Mouse (Mus musculus) liver, embryonic 14.5 days (tissue): ENCODE measurements at regions not wholly inside any gene's neighbourhood (a gene's known extent, or its start where the extent isn't known, plus 50 kb on each side); places are given as distances from the start of the nearest gene placed in this dataset.

Experiments used
- ATAC-seq: fragments of 200-750 bp; cut with Nextera tagmentation; 2 replicates; pipeline ENCODE4 v1.8.0; 2017; ENCODE audit warnings: moderate number of reproducible peaks, mild to moderate bottlenecking, moderate library complexity; ENCODE audit not compliant: insufficient read depth
- DNase-seq, 3 experiments: peaks; one replicate each; pipeline ENCODE4 v3.0.0-alpha.2; 2012 to 2013; ENCODE audit warnings: low read depth in 3 of 3, low spot score in 3 of 3
- H3K27ac ChIP-seq: fragments of 300-500 bp; sonication (generic); 2 replicates; pipeline ENCODE4 v1.5.1; 2014; ENCODE audit warnings: moderate library complexity, mild to moderate bottlenecking, control low read depth, inconsistent platforms
- H3K27me3 ChIP-seq: fragments of 300-500 bp; sonication (generic); 2 replicates; pipeline ENCODE4 v1.6.1; 2014; ENCODE audit warnings: mild to moderate bottlenecking, low read length, moderate library complexity; ENCODE audit not compliant: control insufficient read depth, insufficient read depth
- H3K36me3 ChIP-seq: fragments of 300-500 bp; sonication (generic); replicated peaks from 2 replicates; pipeline ENCODE4 v1.6.1; 2014; ENCODE audit warnings: low read depth; ENCODE audit not compliant: control insufficient read depth, insufficient read depth
- H3K4me1 ChIP-seq, 2 experiments: fragments of 200-500 bp in 1 of 2; fragments of 300-500 bp in 1 of 2; sonication (generic) in 1 of 2; replicated peaks; 2 replicates each; pipeline ENCODE4 v1.6.1; 2012 to 2014; ENCODE audit warnings: antibody characterized with exemption in 1 of 2, inconsistent platforms in 1 of 2, low read length in 1 of 2; ENCODE audit not compliant: control insufficient read depth in 2 of 2, insufficient read depth in 2 of 2
- H3K4me2 ChIP-seq: fragments of 300-500 bp; sonication (generic); 2 replicates; pipeline ENCODE4 v1.6.1; 2014; ENCODE audit warnings: low read depth, mild to moderate bottlenecking, control low read depth, moderate library complexity
- H3K4me3 ChIP-seq, 2 experiments: fragments of 200-500 bp in 1 of 2; fragments of 300-500 bp in 1 of 2; sonication (generic) in 1 of 2; 2 replicates each; pipeline ENCODE4 v1.5.1; 2012 to 2014; ENCODE audit warnings: low read depth in 2 of 2, low read length in 2 of 2, mild to moderate bottlenecking in 2 of 2, control low read depth in 1 of 2, inconsistent platforms in 1 of 2, moderate library complexity in 1 of 2; ENCODE audit not compliant: insufficient read depth in 1 of 2
- H3K9ac ChIP-seq: fragments of 300-500 bp; sonication (generic); replicated peaks from 2 replicates; pipeline ENCODE4 v1.6.1; 2014; ENCODE audit warnings: mild to moderate bottlenecking, control low read depth, moderate library complexity
- H3K9me3 ChIP-seq: fragments of 300-500 bp; sonication (generic); 2 replicates; pipeline ENCODE4 v1.6.1; 2016; ENCODE audit warnings: low read length, mixed read lengths; ENCODE audit not compliant: control insufficient read depth
- CTCF ChIP-seq: IDR thresholded peaks from 2 replicates; pipeline ENCODE4 v1.5.1; 2016; ENCODE audit warnings: antibody characterized with exemption, low read depth, control low read depth
- EP300 ChIP-seq: IDR thresholded peaks from 2 replicates; pipeline ENCODE4 v1.6.1; 2016; ENCODE audit warnings: antibody characterized with exemption, low read depth
- WGBS: fragments of 180-500 bp; shearing (Covaris S2); extraction: QIAGEN DNeasy Blood & Tissue Kit; methylation state at CpG from one replicate; pipeline ENCODE4 v1.1.7; 2014; ENCODE audit not compliant: insufficient replicate concordance; 5-methylcytosine and 5-hydroxymethylcytosine counted together

DNA sequence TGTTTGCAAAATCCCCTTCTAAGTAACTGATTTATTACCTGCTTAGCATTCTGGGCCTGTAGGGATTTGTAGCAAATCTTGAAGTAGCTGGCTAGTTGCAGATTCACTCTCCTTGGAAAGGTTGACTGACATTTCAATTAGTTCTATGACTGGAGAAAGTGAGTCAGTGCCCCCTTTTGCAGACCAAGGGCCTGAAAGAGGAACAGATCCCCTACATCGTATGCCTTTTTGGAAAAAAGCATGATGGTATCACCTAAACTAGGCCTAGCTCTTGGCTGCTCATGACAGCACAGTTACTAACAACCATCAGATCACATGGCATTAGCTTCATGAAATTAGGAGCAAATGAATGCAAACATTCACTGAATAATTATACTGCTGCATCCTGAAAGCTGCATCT is 54.7 kb upstream of the Egfl6 start:
- TF ChIP-seq CTCF (no peak), EP300 (no peak)
- H3K4me1 ChIP-seq, result no peaks in the 10 kb centered on the region

More for the DNA sequence above, 54.7 kb upstream of the Egfl6 start:
- Histone ChIP-seq H3K27me3 (no peaks in the 10 kb centered on the region), H3K4me3 (no peak overlapping the region), H3K9me3 (no peaks in the 10 kb centered on the region), H3K36me3 (no peaks in the 10 kb centered on the region), H3K9ac (no peak overlapping the region), H3K4me2 (no peak overlapping the region), H3K27ac (no peak overlapping the region)
- ATAC-seq (no peak), DNase-seq (no peak)
- WGBS, result 42% methylated on average over 1 of the region's 1 CpGs
